Mouse (Mus musculus): ENCODE measurements around the gene Ephx1.
"Not testable (repeated sequence)": the region's sequence is repeated elsewhere in the genome, so short reads cannot be mapped to it uniquely, and the experiment has no call there.

The Ephx1 gene

GRCm38 (mm10) chr1:180974126-180974746 is 46.5 kb downstream of the Ephx1 start:
- DNase-seq (ENCODE audit: low read depth, low spot score), result peak; percentile 49

GRCm38 (mm10) chr1:180972941-180973340 is 47.8 kb downstream of the Ephx1 start:
- DNase-seq (ENCODE audit: low read depth, low spot score), result no peak

- DNase-seq (ENCODE audit: low read depth, low spot score), result no peak
Observed at GRCm38 (mm10) chr1:180967261-180967660, 53.4 kb downstream of the Ephx1 start.

- no peak for DNase-seq (ENCODE audit: low read depth, low spot score)
Observed at GRCm38 (mm10) chr1:180966542-180966941, 54.2 kb downstream of the Ephx1 start.

GRCm38 (mm10) chr1:180965786-180966185 is 54.9 kb downstream of the Ephx1 start:
- DNase-seq (ENCODE audit: low read depth, low spot score), result no peak

- no peak for DNase-seq (ENCODE audit: low read depth, low spot score)
Observed at GRCm38 (mm10) chr1:180958797-180959196, 61.9 kb downstream of the Ephx1 start.

GRCm38 (mm10) chr1:180957989-180958388 is 62.7 kb downstream of the Ephx1 start:
- DNase-seq (ENCODE audit: low read depth, low spot score), result no peak

- no peak for DNase-seq (ENCODE audit: low read depth, low spot score)
Observed at GRCm38 (mm10) chr1:180956973-180957381, 63.7 kb downstream of the Ephx1 start.

- DNase-seq (ENCODE audit: low read depth, low spot score), result no peak
Observed at GRCm38 (mm10) chr1:180956401-180956800, 64.3 kb downstream of the Ephx1 start.

- DNase-seq (ENCODE audit: low read depth, low spot score), result no peak
Observed at GRCm38 (mm10) chr1:180952808-180953207, 67.9 kb downstream of the Ephx1 start.

- no peak for DNase-seq (ENCODE audit: low read depth, low spot score)
Observed at GRCm38 (mm10) chr1:180952085-180952746, 68.5 kb downstream of the Ephx1 start.

- DNase-seq (ENCODE audit: low read depth, low spot score), result no peak
Observed at GRCm38 (mm10) chr1:180946448-180946847, 74.3 kb downstream of the Ephx1 start.

GRCm38 (mm10) chr1:180945001-180945980 is 75.4 kb downstream of the Ephx1 start:
- DNase-seq (ENCODE audit: low read depth, low spot score), result no peak

GRCm38 (mm10) chr1:180944553-180944952 is 76.2 kb downstream of the Ephx1 start:
- DNase-seq (ENCODE audit: low read depth, low spot score), result no peak

- DNase-seq (ENCODE audit: low read depth, low spot score), result no peak
Observed at GRCm38 (mm10) chr1:180943896-180944295, 76.8 kb downstream of the Ephx1 start.

- DNase-seq (ENCODE audit: low read depth, low spot score), result no peak
Observed at GRCm38 (mm10) chr1:180943032-180943644, 77.6 kb downstream of the Ephx1 start.

- DNase-seq (ENCODE audit: low read depth, low spot score), result peak; percentile 20
Observed at GRCm38 (mm10) chr1:180942166-180943031, 78.3 kb downstream of the Ephx1 start, which contains the start of gene Tmem63a. Gene Tmem63a (plus strand): TSS chr1:180942344.

GRCm38 (mm10) chr1:180941726-180942125 is 79.0 kb downstream of the Ephx1 start:
- DNase-seq (ENCODE audit: low read depth, low spot score), result no peak

- no peak for DNase-seq (ENCODE audit: low read depth, low spot score)
Observed at GRCm38 (mm10) chr1:180940776-180941460, 79.8 kb downstream of the Ephx1 start.

GRCm38 (mm10) chr1:180938781-180939180 is 81.9 kb downstream of the Ephx1 start:
- DNase-seq (ENCODE audit: low read depth, low spot score), result not testable (repeated sequence)
